Mouse (Mus musculus) small intestine, adult 2 months (tissue): Measurements from ENCODE around the gene Soat1. TPM values are rescaled to one million over a fixed set of nuclear protein-coding genes. Genes with fewer than 3 reads are reported as not detected.
"Not testable (repeated sequence)": the region's sequence is repeated elsewhere in the genome, so short reads cannot be mapped to it uniquely, and the experiment has no call there.

Experiments
- H3K27ac ChIP-seq: fragments of 200-500 bp; 2 replicates; pipeline ENCODE4 v1.5.1; 2012; ENCODE audit warnings: low read depth, low read length, control low read depth, inconsistent platforms; ENCODE audit not compliant: insufficient read depth
- H3K27me3 ChIP-seq: fragments of 200-500 bp; 2 replicates; pipeline ENCODE4 v1.6.1; 2012; ENCODE audit warnings: mild to moderate bottlenecking, moderate library complexity, low read length, inconsistent platforms; ENCODE audit not compliant: control insufficient read depth, insufficient read depth
- H3K36me3 ChIP-seq: fragments of 200-500 bp; 2 replicates; pipeline ENCODE4 v1.6.1; 2012; ENCODE audit warnings: mild to moderate bottlenecking, low read length, control low read depth, inconsistent platforms; ENCODE audit not compliant: control insufficient read depth, insufficient read depth
- H3K4me1 ChIP-seq: fragments of 200-500 bp; 2 replicates; pipeline ENCODE4 v1.6.1; 2012; ENCODE audit warnings: low read length, inconsistent platforms, mixed read lengths; ENCODE audit not compliant: control insufficient read depth, insufficient read depth, insufficient read length
- H3K4me3 ChIP-seq: fragments of 200-500 bp; 2 replicates; pipeline ENCODE4 v1.5.1; 2012; ENCODE audit warnings: low read depth, mild to moderate bottlenecking, control low read depth, inconsistent platforms, low read length, moderate library complexity
- CTCF ChIP-seq: fragments of 200-500 bp; IDR thresholded peaks from 2 replicates; pipeline ENCODE4 v1.5.1; 2012; ENCODE audit warnings: low read depth, mild to moderate bottlenecking, control low read depth, inconsistent platforms, low read length, moderate library complexity, mixed read lengths; ENCODE audit not compliant: insufficient replicate concordance, insufficient read length; ENCODE audit errors: extremely low read depth
- POLR2A ChIP-seq: fragments of 200-500 bp; IDR thresholded peaks from 2 replicates; pipeline ENCODE4 v1.6.1; 2012; ENCODE audit warnings: low read depth, mild to moderate bottlenecking, control low read depth, inconsistent platforms, low read length, moderate library complexity
- WGBS: fragments of 180-500 bp; shearing (Covaris S2); methylation state at CpG from one replicate; pipeline ENCODE4 v1.1.7; 2018; 5-methylcytosine and 5-hydroxymethylcytosine counted together
- polyA plus RNA-seq: library from polyadenylated mRNA; depleted of rRNA; stranded (reverse); fragments of >200 nt; gene quantifications from 2 replicates; pipeline ENCODE4 v1.2.3, GENCODE M21; 2012; rRNA removed

Soat1 gene
- polyA plus RNA-seq, 1 experiment, result 6.1 TPM

GRCm38 (mm10) chr1:156403251-156403650 is 70.9 kb downstream of the Soat1 start:
- Histone ChIP-seq H3K36me3 (no peaks in the 10 kb centered on the region), H3K27ac (no peak overlapping the region), H3K27me3 (no peaks in the 10 kb centered on the region), H3K4me3 (no peak overlapping the region), H3K4me1 (no peaks in the 10 kb centered on the region)
- WGBS, result 88% methylated on average over 10 of the region's 10 CpGs
- TF ChIP-seq POLR2A, result no peak
- no peak for TF ChIP-seq CTCF

DNA sequence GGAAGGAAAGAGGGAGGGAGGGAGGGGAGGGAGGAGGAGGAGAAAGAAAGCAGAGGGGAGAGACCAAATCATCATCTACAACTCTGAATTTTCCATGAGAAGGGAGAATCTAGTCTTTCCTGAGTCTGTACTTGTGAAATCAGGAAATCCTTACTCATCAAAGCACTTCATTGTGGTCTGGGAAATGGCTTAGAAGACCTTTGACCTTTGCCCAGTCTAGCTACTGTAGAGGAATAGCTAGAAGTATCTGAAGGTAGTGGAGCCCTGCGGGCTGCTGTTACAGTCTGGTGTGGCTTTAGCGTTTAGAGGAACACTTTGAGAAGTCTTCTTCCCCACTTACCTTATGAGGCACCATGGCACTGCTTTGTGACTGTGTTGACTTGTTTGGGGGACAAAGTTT is 71.6 kb downstream of the Soat1 start:
- Histone ChIP-seq H3K36me3 (no peaks in the 10 kb centered on the region), H3K4me3 (no peak overlapping the region), H3K27me3 (no peaks in the 10 kb centered on the region), H3K27ac (no peak overlapping the region), H3K4me1 (no peaks in the 10 kb centered on the region)
- WGBS, result 18% methylated on average over 2 of the region's 2 CpGs
- TF ChIP-seq POLR2A (no peak), CTCF (no peak)

- not testable (repeated sequence) for H3K4me1 ChIP-seq, H3K36me3 ChIP-seq, H3K27ac ChIP-seq, H3K27me3 ChIP-seq, H3K4me3 ChIP-seq
- 56% methylated on average over 3 of the region's 3 CpGs for WGBS
Observed at GRCm38 (mm10) chr1:156400159-156400558, 74.0 kb downstream of the Soat1 start.

- H3K36me3 ChIP-seq, result no peaks in the 10 kb centered on the region
- H3K4me3 ChIP-seq, result no peak overlapping the region
- TF ChIP-seq CTCF, result no peak
- TF ChIP-seq POLR2A, result no peak
- H3K27me3 ChIP-seq, result no peaks in the 10 kb centered on the region
- H3K4me1 ChIP-seq, result no peaks in the 10 kb centered on the region
- no peak overlapping the region for H3K27ac ChIP-seq
- WGBS, result 83% methylated on average over 4 of the region's 4 CpGs
Observed at GRCm38 (mm10) chr1:156393148-156393547, 81.0 kb downstream of the Soat1 start.

DNA sequence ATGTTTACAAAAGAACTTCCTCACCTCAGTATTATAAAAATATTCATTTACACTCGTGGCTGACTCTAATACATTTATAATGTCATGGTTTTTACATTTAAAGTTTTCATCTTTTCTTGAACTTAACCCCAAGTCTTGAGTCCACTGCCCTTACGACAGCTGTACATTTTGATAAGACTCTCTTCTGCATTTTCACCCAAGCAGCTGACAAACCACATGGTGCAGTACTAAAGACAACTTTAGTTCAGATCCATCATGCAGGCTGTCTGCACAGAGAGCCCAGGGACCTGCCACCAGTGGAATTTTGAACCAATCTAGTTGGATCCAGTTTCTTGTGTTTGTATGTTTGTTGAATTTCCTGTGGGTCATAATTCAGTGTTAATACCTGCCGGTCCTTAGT is 87.3 kb downstream of the Soat1 start:
- Histone ChIP-seq H3K27me3 (no peaks in the 10 kb centered on the region), H3K27ac (no peak overlapping the region), H3K4me1 (no peaks in the 10 kb centered on the region), H3K4me3 (no peak overlapping the region), H3K36me3 (no peaks in the 10 kb centered on the region)
- WGBS, result 60% methylated on average over 3 of the region's 3 CpGs
- TF ChIP-seq POLR2A, result no peak
- no peak for TF ChIP-seq CTCF

DNA sequence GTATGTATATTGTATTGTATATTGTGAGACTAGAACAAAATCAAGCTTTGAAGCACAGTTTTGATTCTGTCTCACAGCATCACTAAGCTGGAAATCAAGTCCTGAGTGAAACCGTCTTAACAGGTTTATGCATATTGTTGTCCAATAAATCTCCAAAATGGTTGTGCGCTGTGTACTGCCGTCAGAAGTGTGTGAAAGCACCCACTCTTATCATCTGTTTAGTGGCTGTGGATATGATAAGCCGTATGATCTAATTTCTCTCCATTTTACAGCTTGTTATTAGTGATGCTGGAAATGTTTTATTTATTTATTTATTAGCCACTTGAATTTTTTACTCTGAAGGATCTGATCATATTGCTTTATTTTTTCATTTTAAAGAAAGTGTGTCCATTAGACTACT is 87.9 kb downstream of the Soat1 start:
- Histone ChIP-seq H3K4me3 (no peak overlapping the region), H3K4me1 (no peaks in the 10 kb centered on the region), H3K27ac (no peak overlapping the region), H3K36me3 (no peaks in the 10 kb centered on the region), H3K27me3 (no peaks in the 10 kb centered on the region)
- TF ChIP-seq CTCF, result no peak
- WGBS, result 73% methylated on average over 4 of the region's 4 CpGs

- Histone ChIP-seq H3K27ac (no peak overlapping the region), H3K4me3 (no peak overlapping the region), H3K4me1 (no peaks in the 10 kb centered on the region), H3K27me3 (no peaks in the 10 kb centered on the region), H3K36me3 (no peaks in the 10 kb centered on the region)
- no peak for TF ChIP-seq CTCF
- no peak for TF ChIP-seq POLR2A
- WGBS, result 96% methylated on average over 3 of the region's 3 CpGs
Observed at GRCm38 (mm10) chr1:156381217-156381616, 92.9 kb downstream of the Soat1 start.

Other genes starting within 250 kb of the Soat1 start
- gene Tdrd5, start 170.7 kb downstream of the Soat1 start, polyA plus RNA-seq, result not detected in 2 replicates
- 0.11 TPM in 1 of 2 replicates, not detected in the other for gene Nphs2, start 163.6 kb downstream of the Soat1 start, polyA plus RNA-seq
- 9.2 and 17.4 TPM in 2 replicates for gene Gm2000, start 108.3 kb downstream of the Soat1 start, polyA plus RNA-seq
- not detected in 2 replicates for gene Axdnd1, start 53.2 kb downstream of the Soat1 start, polyA plus RNA-seq
- gene Gm10031, start 49.7 kb upstream of the Soat1 start, polyA plus RNA-seq, result 10.3 and 27.8 TPM in 2 replicates
- gene Abl2, start 84.5 kb upstream of the Soat1 start, polyA plus RNA-seq, result 3.7 and 4.3 TPM in 2 replicates
- 21.5 and 31.0 TPM in 2 replicates for gene Tor3a, start 200.0 kb upstream of the Soat1 start, polyA plus RNA-seq
- gene Fam20b, start 244.8 kb upstream of the Soat1 start, polyA plus RNA-seq, result 12.7 and 25.7 TPM in 2 replicates